Mouse (Mus musculus) embryonic facial prominence, embryonic 14.5 days (tissue): ENCODE data around the gene Hectd4. TPM values are rescaled to one million over a fixed set of nuclear protein-coding genes. Genes with fewer than 3 reads are reported as not detected.

Source experiments
- ATAC-seq: fragments of 200-750 bp; cut with Nextera tagmentation; 2 replicates; pipeline ENCODE4 v1.8.0; 2017; ENCODE audit warnings: low read depth, moderate number of reproducible peaks, moderate TSS enrichment
- DNase-seq: peaks from one replicate; pipeline ENCODE4 v3.0.0-alpha.2; 2015; ENCODE audit warnings: low spot score
- H3K27ac ChIP-seq: fragments of 300-500 bp; sonication (generic); replicated peaks from 2 replicates; pipeline ENCODE4 v1.5.1; 2014; ENCODE audit warnings: low read depth, mild to moderate bottlenecking, low read length, moderate library complexity
- H3K27me3 ChIP-seq: fragments of 300-500 bp; sonication (generic); replicated peaks from 2 replicates; pipeline ENCODE4 v1.6.1; 2014; ENCODE audit warnings: low read length; ENCODE audit not compliant: control insufficient read depth, insufficient read depth
- H3K36me3 ChIP-seq: fragments of 300-500 bp; sonication (generic); 2 replicates; pipeline ENCODE4 v1.6.1; 2014; ENCODE audit warnings: low read length, mixed read lengths; ENCODE audit not compliant: control insufficient read depth, insufficient read depth
- H3K4me1 ChIP-seq: fragments of 300-500 bp; sonication (generic); 2 replicates; pipeline ENCODE4 v1.6.1; 2014; ENCODE audit warnings: antibody characterized with exemption, low read length; ENCODE audit not compliant: control insufficient read depth, insufficient read depth
- H3K4me2 ChIP-seq: fragments of 300-500 bp; sonication (generic); 2 replicates; pipeline ENCODE4 v1.6.1; 2014; ENCODE audit warnings: low read depth, mild to moderate bottlenecking, low read length, moderate library complexity, mixed read lengths
- H3K4me3 ChIP-seq: fragments of 300-500 bp; sonication (generic); 2 replicates; pipeline ENCODE4 v1.5.1; 2014; ENCODE audit warnings: low read depth, mild to moderate bottlenecking, low read length
- H3K9ac ChIP-seq: fragments of 300-500 bp; sonication (generic); 2 replicates; pipeline ENCODE4 v1.6.1; 2014; ENCODE audit warnings: low read depth, mild to moderate bottlenecking, low read length, moderate library complexity, mixed read lengths
- H3K9me3 ChIP-seq: fragments of 300-500 bp; sonication (generic); 2 replicates; pipeline ENCODE4 v1.6.1; 2016; ENCODE audit warnings: low read length; ENCODE audit not compliant: control insufficient read depth
- WGBS: fragments of 180-500 bp; shearing (Covaris S2); extraction: QIAGEN DNeasy Blood & Tissue Kit; methylation state at CpG from one replicate; pipeline ENCODE4 v1.1.7; 2014; 5-methylcytosine and 5-hydroxymethylcytosine counted together
- polyA plus RNA-seq: library from polyadenylated mRNA; unstranded; fragments of >200 nt; fragmentation: Nextera tagmentation; extraction: Ambion mirVana; gene quantifications from 2 replicates; pipeline ENCODE4 v1.2.1, GENCODE M21; 2014

Gene Hectd4
- polyA plus RNA-seq, 1 experiment from 2014 or later, result 7.3 TPM

GRCm38 (mm10) chr5:121292309-121293165, 72.5 kb downstream of the Hectd4 start:
- H3K27me3 ChIP-seq, result no peaks in the 10 kb centered on the region
- 83% methylated on average over 16 of the region's 16 CpGs for WGBS
- no peak overlapping the region for H3K27ac ChIP-seq
- DNase-seq (no peak), ATAC-seq (no peak)
- no peaks in the 10 kb centered on the region for H3K9me3 ChIP-seq
- H3K4me1 ChIP-seq, result no peaks in the 10 kb centered on the region
- H3K36me3 ChIP-seq, result peaks cover 86% of the 10 kb centered on the region
- H3K4me2 ChIP-seq, result no peak overlapping the region
- no peak overlapping the region for H3K9ac ChIP-seq
- no peak overlapping the region for H3K4me3 ChIP-seq

GRCm38 (mm10) chr5:121305009-121305408, 85.0 kb downstream of the Hectd4 start:
- no peak for DNase-seq
- Histone ChIP-seq H3K9ac (no peak overlapping the region), H3K27me3 (no peaks in the 10 kb centered on the region), H3K27ac (no peak overlapping the region), H3K4me2 (no peak overlapping the region), H3K4me1 (no peaks in the 10 kb centered on the region), H3K4me3 (no peak overlapping the region), H3K36me3 (peaks cover 93% of the 10 kb centered on the region), H3K9me3 (no peaks in the 10 kb centered on the region)
- ATAC-seq, result no peak
- 84% methylated on average over 7 of the region's 7 CpGs for WGBS

GRCm38 (mm10) chr5:121307620-121308019, 87.6 kb downstream of the Hectd4 start:
- Histone ChIP-seq H3K36me3 (peaks cover 97% of the 10 kb centered on the region), H3K4me2 (no peak overlapping the region), H3K9me3 (no peaks in the 10 kb centered on the region), H3K27ac (no peak overlapping the region), H3K4me1 (no peaks in the 10 kb centered on the region), H3K9ac (no peak overlapping the region), H3K4me3 (no peak overlapping the region), H3K27me3 (no peaks in the 10 kb centered on the region)
- WGBS, result 45% methylated on average over 3 of the region's 3 CpGs
- no peak for ATAC-seq
- no peak for DNase-seq

DNA sequence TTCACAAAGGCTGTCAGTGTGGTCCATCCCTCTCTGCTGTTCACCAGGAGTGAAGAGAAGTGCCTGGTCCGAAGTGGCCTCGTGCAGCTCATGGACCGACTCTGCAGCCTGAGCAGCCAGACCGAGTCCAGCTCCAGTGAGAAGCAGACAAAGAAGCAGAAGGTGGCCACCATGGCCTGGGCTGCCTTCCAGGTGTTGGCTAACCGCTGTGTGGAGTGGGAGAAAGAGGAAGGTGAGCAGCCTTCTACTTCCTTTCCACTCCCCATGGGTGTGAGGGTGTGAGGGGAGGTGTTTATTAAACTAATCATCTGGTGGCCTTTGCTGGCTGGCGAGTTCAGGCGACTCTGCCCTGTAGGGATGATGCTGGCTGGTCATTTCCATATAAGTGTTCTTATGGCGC, 91.6 kb downstream of the Hectd4 start:
- Histone ChIP-seq H3K4me2 (no peak overlapping the region), H3K27me3 (no peaks in the 10 kb centered on the region), H3K36me3 (peaks cover 98% of the 10 kb centered on the region), H3K9me3 (no peaks in the 10 kb centered on the region), H3K4me1 (no peaks in the 10 kb centered on the region), H3K4me3 (no peak overlapping the region), H3K27ac (no peak overlapping the region), H3K9ac (no peak overlapping the region)
- WGBS, result 95% methylated on average over 8 of the region's 8 CpGs
- no peak for ATAC-seq
- no peak for DNase-seq

GRCm38 (mm10) chr5:121313764-121314474, 93.9 kb downstream of the Hectd4 start:
- Histone ChIP-seq H3K36me3 (peaks cover 98% of the 10 kb centered on the region), H3K9ac (no peak overlapping the region), H3K27ac (no peak overlapping the region), H3K27me3 (no peaks in the 10 kb centered on the region), H3K4me2 (no peak overlapping the region), H3K4me3 (no peak overlapping the region), H3K4me1 (no peaks in the 10 kb centered on the region), H3K9me3 (no peaks in the 10 kb centered on the region)
- WGBS, result 83% methylated on average over 10 of the region's 10 CpGs
- ATAC-seq (no peak), DNase-seq (no peak)

- Histone ChIP-seq H3K4me1 (no peaks in the 10 kb centered on the region), H3K27ac (no peak overlapping the region), H3K27me3 (no peaks in the 10 kb centered on the region), H3K4me3 (no peak overlapping the region), H3K4me2 (no peak overlapping the region), H3K9ac (no peak overlapping the region), H3K36me3 (peaks cover 83% of the 10 kb centered on the region), H3K9me3 (no peaks in the 10 kb centered on the region)
- 87% methylated on average over 14 of the region's 14 CpGs for WGBS
- ATAC-seq, result no peak
- no peak for DNase-seq
These were observed 106.2 kb downstream of the Hectd4 start for GRCm38 (mm10) chr5:121326079-121326805.

GRCm38 (mm10) chr5:121329333-121330058, 109.5 kb downstream of the Hectd4 start:
- peak overlapping the region; percentile 44 for H3K4me2 ChIP-seq
- H3K4me3 ChIP-seq, result peak overlapping the region; percentile 28
- H3K36me3 ChIP-seq, result peaks cover 83% of the 10 kb centered on the region
- no peaks in the 10 kb centered on the region for H3K4me1 ChIP-seq
- H3K27ac ChIP-seq, result peak overlapping the region; percentile 67
- WGBS, result 70% methylated on average over 11 of the region's 11 CpGs
- H3K9ac ChIP-seq, result peak overlapping the region; percentile 51
- DNase-seq (no peak), ATAC-seq (no peak)
- no peaks in the 10 kb centered on the region for H3K9me3 ChIP-seq
- H3K27me3 ChIP-seq, result no peaks in the 10 kb centered on the region
